8 mouse cellular contexts compared by ENCODE assay signal in genomic region chr4:134551494-134552316, GRCm38 (mm10). TPM values are rescaled to one million over a fixed set of nuclear protein-coding genes. Genes with fewer than 3 reads are reported as not detected.
DNase-seq lines count a peak whose midpoint lies in the region; ATAC-seq and TF ChIP-seq lines count a peak whose summit lies in the region.

Gene Selenon (minus strand): TSS chr4:134552166.

- H3K36me3 ChIP-seq in erythroblast, embryonic 14.5 days (ENCODE audit: control insufficient read depth) = peaks cover 2% of the 10 kb centered on the region
- H3K36me3 ChIP-seq in forebrain, embryonic 16.5 days (ENCODE audit: control insufficient read depth, insufficient read depth) = peaks cover 13% of the 10 kb centered on the region
- H3K36me3 ChIP-seq in hindbrain, embryonic 11.5 days (ENCODE audit: control insufficient read depth, insufficient read depth, low read length) = peaks cover 8% of the 10 kb centered on the region; the same call in 1 of the 2 replicates

- under 1% methylated on average over 54 of the region's 67 CpGs for WGBS in forebrain, embryonic 16.5 days
- under 1% methylated on average over 45 of the region's 67 CpGs for WGBS in hindbrain, embryonic 11.5 days

- H3K27ac ChIP-seq in forebrain, embryonic 16.5 days (ENCODE audit: low read length) = peak within 1 kb of the TSS; percentile 73
- peak within 1 kb of the TSS; percentile 83 for H3K27ac ChIP-seq in hindbrain, embryonic 11.5 days (ENCODE audit: low read depth, low read length)

- H3K27me3 ChIP-seq in erythroblast, embryonic 14.5 days (ENCODE audit: control insufficient read depth) = peaks cover 27% of the 10 kb centered on the region
- H3K27me3 ChIP-seq in forebrain, embryonic 16.5 days (replicated peaks; ENCODE audit: control insufficient read depth, insufficient read depth, low read length) = no peaks in the 10 kb centered on the region
- H3K27me3 ChIP-seq in hindbrain, embryonic 11.5 days (ENCODE audit: control insufficient read depth, insufficient read depth, low read length) = no peaks in the 10 kb centered on the region

- peak; percentile 77 for DNase-seq in brain, embryonic 14.5 days (ENCODE audit: low read depth)
- DNase-seq in hindbrain, embryonic 11.5 days (ENCODE audit: low spot score) = peak; percentile 77
- DNase-seq in layer of hippocampus, postnatal 36 days = peak in 1 of 2 experiments; percentile 45
- DNase-seq in lung, postnatal 25 days (ENCODE audit: low spot score) = peak; percentile 69
- peak; percentile 63 for DNase-seq in right cerebral cortex, postnatal 25 days

- ATAC-seq in erythroblast, adult 5-6 weeks (replicated peaks; ENCODE audit: low FRiP score, poor library complexity, severe bottlenecking) = no peak
- peak; percentile 86 for ATAC-seq in forebrain, embryonic 16.5 days
- ATAC-seq in hindbrain, embryonic 11.5 days (ENCODE audit: low FRiP score) = peak; percentile 75

- H3K4me3 ChIP-seq in erythroblast, embryonic 14.5 days (replicated peaks) = peak within 1 kb of the TSS; percentile 58
- H3K4me3 ChIP-seq in forebrain, embryonic 16.5 days (replicated peaks; ENCODE audit: low read length) = peak within 1 kb of the TSS; percentile 62
- H3K4me3 ChIP-seq in hindbrain, embryonic 11.5 days (ENCODE audit: low read depth, low read length) = peak within 1 kb of the TSS; percentile 56

- peak within 1 kb of the TSS; percentile 89 for H3K9ac ChIP-seq in forebrain, embryonic 16.5 days (replicated peaks; ENCODE audit: low read depth, low read length)
- H3K9ac ChIP-seq in hindbrain, embryonic 11.5 days (ENCODE audit: low read depth, low read length) = peak within 1 kb of the TSS; percentile 92

- TF ChIP-seq POLR2A in brain, embryonic 14.5 days (IDR thresholded peaks at IDR 0.05; ENCODE audit: borderline replicate concordance, extremely low read depth, insufficient read depth, insufficient read length, poor library complexity, severe bottlenecking) = peak; percentile 41; the same call in 1 of the 2 replicates

- peaks cover 23% of the 10 kb centered on the region for H3K4me1 ChIP-seq in erythroblast, embryonic 14.5 days (ENCODE audit: control insufficient read depth)
- H3K4me1 ChIP-seq in forebrain, embryonic 16.5 days (replicated peaks; ENCODE audit: control insufficient read depth, insufficient read depth, low read length) = peaks cover 28% of the 10 kb centered on the region
- no peaks in the 10 kb centered on the region; the same call in 1 of the 2 replicates for H3K4me1 ChIP-seq in hindbrain, embryonic 11.5 days (replicated peaks; ENCODE audit: control insufficient read depth, insufficient read depth, low read length)

- H3K9me3 ChIP-seq in erythroblast, embryonic 14.5 days (ENCODE audit: control insufficient read depth, low read length) = peaks cover 15% of the 10 kb centered on the region
- H3K9me3 ChIP-seq in forebrain, embryonic 16.5 days (ENCODE audit: control insufficient read depth, low read length) = peaks cover 6% of the 10 kb centered on the region
- H3K9me3 ChIP-seq in hindbrain, embryonic 11.5 days (ENCODE audit: control insufficient read depth, low read length) = no peaks in the 10 kb centered on the region

- no peak for TF ChIP-seq CTCF in brain, embryonic 14.5 days (IDR thresholded peaks at IDR 0.05; ENCODE audit: borderline replicate concordance, extremely low read depth, insufficient read depth, insufficient read length)

- H3K4me2 ChIP-seq in forebrain, embryonic 16.5 days (ENCODE audit: low read length) = peak within 1 kb of the TSS; percentile 70
- H3K4me2 ChIP-seq in hindbrain, embryonic 11.5 days (replicated peaks; ENCODE audit: low read depth, low read length) = peak within 1 kb of the TSS; percentile 58

RNA-seq across cellular contexts. Expression of gene Selenon, which starts in this region (rescaled TPM):
- 0.05 and 0.08 TPM in 2 replicates for polyA plus RNA-seq in erythroblast, embryonic 14.5 days (2012)
- total RNA-seq in erythroblast, adult 5-6 weeks (2015; ENCODE audit: low replicate concordance) = 6.3 and 7.9 TPM in 2 replicates
- total RNA-seq in erythroblast, adult 5-6 weeks (2017; ENCODE audit: low replicate concordance) = 1.4 and 2.9 TPM in 2 replicates
- 46.3 and 55.6 TPM in 2 replicates for polyA plus RNA-seq in brain, embryonic 14.5 days (2012; rRNA removed)
- polyA plus RNA-seq in forebrain, embryonic 16.5 days (2015; fragmentation: Nextera tagmentation; extraction: Ambion mirVana) = 7.9 and 8.1 TPM in 2 replicates
- polyA plus RNA-seq in hindbrain, embryonic 11.5 days (2014; fragmentation: Nextera tagmentation; extraction: Ambion mirVana) = 16.7 and 22.7 TPM in 2 replicates
- 10 to 100 TPM; 16.0 to 18.0 TPM for total RNA-seq in layer of hippocampus, postnatal 36 days (2021)
